Mouse (Mus musculus) CH12.LX (cell line): ENCODE measurements around the gene Lrrk2.

Source experiments
- CTCF ChIP-seq, 2 experiments: IDR thresholded peaks in 1 of 2; conservative IDR thresholded peaks in 1 of 2; 2 replicates each; pipeline ENCODE4 v1.5.1; 2011 to 2012; ENCODE audit warnings: low read depth in 2 of 2, low read length in 2 of 2, improper control_type of control experiment in 1 of 2, inconsistent platforms in 1 of 2, mild to moderate bottlenecking in 1 of 2, moderate library complexity in 1 of 2
- ELF1 ChIP-seq: IDR thresholded peaks from 2 replicates; pipeline ENCODE4 v1.6.1; 2014; ENCODE audit warnings: low read depth, mild to moderate bottlenecking, inconsistent platforms, low read length, improper control_type of control experiment
- EP300 ChIP-seq: IDR thresholded peaks from 2 replicates; pipeline ENCODE4 v1.6.1; 2011; ENCODE audit warnings: low read length, improper control_type of control experiment
- JUN ChIP-seq: IDR thresholded peaks from 2 replicates; pipeline ENCODE4 v1.6.1; 2011; ENCODE audit warnings: low read depth, mild to moderate bottlenecking, low read length, improper control_type of control experiment, moderate library complexity; ENCODE audit not compliant: insufficient read depth
- PAX5 ChIP-seq: IDR thresholded peaks from 2 replicates; pipeline ENCODE4 v1.6.1; 2012; ENCODE audit warnings: low read length, inconsistent platforms, mixed read lengths
- POLR2A ChIP-seq: IDR thresholded peaks from 2 replicates; pipeline ENCODE4 v1.6.1; 2011; ENCODE audit warnings: low read depth, mild to moderate bottlenecking, improper control_type of control experiment, low read length
- RAD21 ChIP-seq: IDR thresholded peaks from 2 replicates; pipeline ENCODE4 v1.6.1; 2011; ENCODE audit warnings: low read depth, mild to moderate bottlenecking, low read length, improper control_type of control experiment, moderate library complexity
- RCOR1 ChIP-seq: conservative IDR thresholded peaks from 2 replicates; pipeline ENCODE4 v1.6.1; 2012; ENCODE audit warnings: low read depth, mild to moderate bottlenecking, inconsistent platforms, low read length, improper control_type of control experiment
- SIN3A ChIP-seq: IDR thresholded peaks from 2 replicates; pipeline ENCODE4 v1.6.1; 2012; ENCODE audit warnings: low read length, improper control_type of control experiment, inconsistent platforms
- SMC3 ChIP-seq: IDR thresholded peaks from 2 replicates; pipeline ENCODE4 v1.6.1; 2011; ENCODE audit warnings: low read depth, low read length, improper control_type of control experiment
- USF2 ChIP-seq: conservative IDR thresholded peaks from 2 replicates; pipeline ENCODE4 v1.6.1; 2011; ENCODE audit warnings: low read depth, low read length, improper control_type of control experiment
- ZC3H11A ChIP-seq: IDR thresholded peaks from 2 replicates; pipeline ENCODE4 v1.6.1; 2012; ENCODE audit warnings: low read depth, mild to moderate bottlenecking, inconsistent platforms, low read length, improper control_type of control experiment
- ZKSCAN1 ChIP-seq: IDR thresholded peaks from 2 replicates; pipeline ENCODE4 v1.6.1; 2012; ENCODE audit warnings: low read depth, inconsistent platforms, low read length, improper control_type of control experiment, borderline replicate concordance

GRCm38 (mm10) chr15:91673569-91673905 lies 562 bp downstream of the Lrrk2 start:
- TF ChIP-seq SIN3A (no peak), SMC3 (no peak), JUN (no peak), CTCF (conservative IDR thresholded peaks at IDR 0.05 in 1 of 2, IDR thresholded peaks at IDR 0.05 in 1 of 2; ENCODE audit: low read depth in 2 of 2, low read length in 2 of 2) (no peak), RAD21 (no peak), EP300 (no peak), ELF1 (no peak), PAX5 (no peak), RCOR1 (no peak), POLR2A (no peak), ZC3H11A (no peak), ZKSCAN1 (no peak), USF2 (no peak)
